Mouse (Mus musculus): Measurements from ENCODE around the gene Itga2. TPM values are rescaled to one million over a fixed set of nuclear protein-coding genes. Genes with fewer than 3 reads are reported as not detected.
A peak's percentile ranks its signal among the peaks of the same experiment; 100 is the strongest.

Gene Itga2
- polyA plus RNA-seq, 1 experiment from 2014 or later = 0.68 TPM

DNA sequence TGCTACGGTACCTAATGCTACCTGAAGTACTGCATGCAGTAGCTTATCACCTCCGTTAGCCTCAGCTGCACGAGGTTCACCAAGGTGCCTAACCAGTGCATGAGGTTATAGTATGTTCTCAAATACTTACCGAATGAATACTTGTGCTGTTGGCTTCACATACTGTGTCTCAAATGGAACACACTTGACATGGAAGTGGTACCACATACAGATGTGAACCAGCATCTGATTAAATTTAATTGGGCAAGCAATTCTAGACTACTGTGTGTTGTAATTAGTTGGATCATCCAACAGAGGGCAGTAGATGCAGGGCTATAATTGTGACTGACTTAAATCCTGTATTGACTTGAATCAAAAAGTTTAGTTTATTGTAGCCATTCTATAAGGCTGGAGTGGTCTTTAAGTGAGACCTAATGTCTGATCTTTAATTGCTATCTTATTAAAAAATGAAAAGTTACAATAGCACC is 100.5 kb downstream of the Itga2 start:
- no peak overlapping the region for H3K4me2 ChIP-seq (ENCODE audit: low read depth, severe bottlenecking)
- no peak overlapping the region for H3K27ac ChIP-seq (replicated peaks; ENCODE audit: low read depth, low read length)
- no peak overlapping the region for H3K4me3 ChIP-seq (ENCODE audit: low read depth, low read length)
- no peak overlapping the region for H3K9ac ChIP-seq (ENCODE audit: low read length)
- DNase-seq (ENCODE audit: low spot score) (no peak), ATAC-seq (ENCODE audit: insufficient number of reproducible peaks, low FRiP score, low TSS enrichment, low read depth) (peak; percentile 56)
- H3K27me3 ChIP-seq (ENCODE audit: control insufficient read depth, insufficient read depth, low read length) = no peaks in the 10 kb centered on the region
- 82% methylated on average over 4 of the region's 4 CpGs for WGBS
- no peaks in the 10 kb centered on the region for H3K36me3 ChIP-seq (ENCODE audit: control insufficient read depth, insufficient read depth, low read length)
- H3K9me3 ChIP-seq (ENCODE audit: control insufficient read depth, low read length) = no peaks in the 10 kb centered on the region
- H3K4me1 ChIP-seq (ENCODE audit: control insufficient read depth, insufficient read depth, low read length) = no peaks in the 10 kb centered on the region

DNA sequence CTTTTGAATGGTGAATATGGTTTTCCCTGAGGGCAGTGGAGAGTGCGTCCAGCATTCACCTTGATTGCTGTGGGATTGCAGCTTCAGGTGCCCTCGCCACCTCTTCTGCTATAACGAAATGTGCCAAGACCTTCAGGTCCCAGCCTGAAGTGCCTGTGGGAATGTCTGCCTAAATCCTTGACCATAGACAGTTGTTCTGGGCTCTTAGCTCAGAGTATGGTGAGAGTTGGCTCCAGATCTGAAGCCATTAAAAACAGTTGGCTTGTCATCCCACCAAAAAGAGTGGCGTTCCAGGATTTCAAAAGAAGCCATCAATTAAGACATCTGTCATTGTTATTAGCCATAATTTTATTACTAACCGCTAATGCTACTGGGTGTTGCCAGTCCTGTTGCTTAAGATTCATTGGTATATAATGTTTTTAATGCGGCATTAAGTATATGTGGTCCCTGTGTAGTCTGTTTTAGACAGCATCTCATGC is 106.5 kb downstream of the Itga2 start:
- Histone ChIP-seq H3K9ac (ENCODE audit: low read length) (no peak overlapping the region), H3K36me3 (ENCODE audit: control insufficient read depth, insufficient read depth, low read length) (no peaks in the 10 kb centered on the region; the same call in 1 of the 2 replicates), H3K4me3 (ENCODE audit: low read depth, low read length) (no peak overlapping the region), H3K9me3 (ENCODE audit: control insufficient read depth, low read length) (no peaks in the 10 kb centered on the region), H3K4me1 (ENCODE audit: control insufficient read depth, insufficient read depth, low read length) (no peaks in the 10 kb centered on the region), H3K27me3 (ENCODE audit: control insufficient read depth, insufficient read depth, low read length) (no peaks in the 10 kb centered on the region), H3K27ac (replicated peaks; ENCODE audit: low read depth, low read length) (no peak overlapping the region), H3K4me2 (ENCODE audit: low read depth, severe bottlenecking) (no peak overlapping the region)
- WGBS = 95% methylated on average over 6 of the region's 6 CpGs
- DNase-seq (ENCODE audit: low spot score) = no peak
- ATAC-seq (ENCODE audit: insufficient number of reproducible peaks, low FRiP score, low TSS enrichment, low read depth) = no peak

GRCm38 (mm10) chr13:114822871-114823270 is 109.0 kb downstream of the Itga2 start:
- Histone ChIP-seq H3K4me2 (ENCODE audit: low read depth, severe bottlenecking) (no peak overlapping the region), H3K9me3 (ENCODE audit: control insufficient read depth, low read length) (no peaks in the 10 kb centered on the region), H3K9ac (ENCODE audit: low read length) (no peak overlapping the region), H3K4me3 (ENCODE audit: low read depth, low read length) (no peak overlapping the region), H3K27ac (replicated peaks; ENCODE audit: low read depth, low read length) (no peak overlapping the region), H3K4me1 (ENCODE audit: control insufficient read depth, insufficient read depth, low read length) (no peaks in the 10 kb centered on the region), H3K36me3 (ENCODE audit: control insufficient read depth, insufficient read depth, low read length) (no peaks in the 10 kb centered on the region; the same call in 1 of the 2 replicates), H3K27me3 (ENCODE audit: control insufficient read depth, insufficient read depth, low read length) (no peaks in the 10 kb centered on the region)
- DNase-seq (ENCODE audit: low spot score) = no peak
- 98% methylated on average over 2 of the region's 2 CpGs for WGBS
- no peak for ATAC-seq (ENCODE audit: insufficient number of reproducible peaks, low FRiP score, low TSS enrichment, low read depth)

DNA sequence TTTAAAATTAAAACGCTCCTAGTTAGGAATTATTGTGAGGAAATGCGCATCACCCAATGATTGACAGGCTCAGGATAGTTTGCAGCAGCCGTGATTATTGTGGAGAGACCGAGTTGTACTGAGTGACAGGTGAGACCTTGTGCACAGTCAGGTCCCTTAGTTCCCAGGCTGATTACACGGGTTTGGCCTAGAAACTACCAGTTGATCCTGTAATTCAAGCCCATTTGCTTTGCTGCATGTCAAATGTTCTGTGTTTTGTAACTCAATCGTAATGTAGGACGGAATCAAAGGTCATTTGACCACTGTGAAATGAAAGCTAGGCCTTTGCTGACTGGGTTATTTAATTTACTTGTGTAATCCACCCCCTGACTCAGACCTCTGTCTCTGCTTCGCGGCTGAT is 113.4 kb downstream of the Itga2 start:
- WGBS = 35% methylated on average over 9 of the region's 9 CpGs
- DNase-seq (ENCODE audit: low spot score) (peak; percentile 28), ATAC-seq (ENCODE audit: insufficient number of reproducible peaks, low FRiP score, low TSS enrichment, low read depth) (peak; percentile 16; the same call in 1 of the 2 replicates)
- Histone ChIP-seq H3K36me3 (ENCODE audit: control insufficient read depth, insufficient read depth, low read length) (no peaks in the 10 kb centered on the region; the same call in 1 of the 2 replicates), H3K9ac (ENCODE audit: low read length) (peak overlapping the region; percentile 60), H3K27ac (replicated peaks; ENCODE audit: low read depth, low read length) (no peak overlapping the region), H3K27me3 (ENCODE audit: control insufficient read depth, insufficient read depth, low read length) (no peaks in the 10 kb centered on the region), H3K4me2 (ENCODE audit: low read depth, severe bottlenecking) (peak overlapping the region; percentile 56), H3K4me1 (ENCODE audit: control insufficient read depth, insufficient read depth, low read length) (no peaks in the 10 kb centered on the region), H3K9me3 (ENCODE audit: control insufficient read depth, low read length) (no peaks in the 10 kb centered on the region), H3K4me3 (ENCODE audit: low read depth, low read length) (peak overlapping the region; percentile 73)

DNA sequence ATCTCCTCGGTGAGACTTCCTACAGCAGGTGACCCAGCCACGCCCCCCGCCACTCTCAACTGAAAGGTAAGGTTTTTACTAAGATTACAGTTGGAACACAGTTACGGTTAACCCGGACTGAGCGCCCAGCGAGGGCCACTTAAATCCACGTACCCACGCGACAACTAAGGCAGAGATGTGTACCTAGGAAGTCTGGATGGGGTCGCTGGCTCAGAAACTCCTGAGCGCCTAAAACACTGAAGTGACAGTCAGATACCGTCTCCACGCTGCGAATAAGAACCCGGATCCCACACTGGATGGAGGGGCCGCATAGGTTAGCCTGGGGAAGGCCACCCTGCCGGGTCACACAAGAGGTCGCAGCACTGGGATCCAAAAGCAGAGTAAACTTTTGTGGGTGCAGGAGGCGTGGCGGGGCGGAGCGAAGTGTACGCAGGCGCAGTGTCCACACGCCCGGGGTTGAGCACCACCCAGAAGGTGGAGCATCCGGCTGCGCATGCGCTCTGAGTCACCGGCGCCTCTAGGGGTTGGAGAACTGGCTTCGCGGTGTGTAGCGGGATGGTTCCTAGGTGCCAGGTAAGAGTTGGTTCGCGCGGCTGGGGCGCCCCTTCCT is 114.0 kb downstream of the Itga2 start, which contains the start of gene Mocs2:
Gene Mocs2, plus strand, starts transcription at position 486 of the 610 bp plus-strand sequence.
- DNase-seq (ENCODE audit: low spot score) = peak; percentile 96
- Histone ChIP-seq H3K9me3 (ENCODE audit: control insufficient read depth, low read length) (no peaks in the 10 kb centered on the region), H3K27me3 (ENCODE audit: control insufficient read depth, insufficient read depth, low read length) (no peaks in the 10 kb centered on the region), H3K4me2 (ENCODE audit: low read depth, severe bottlenecking) (peak within 1 kb of the TSS; percentile 56), H3K4me3 (ENCODE audit: low read depth, low read length) (peak within 1 kb of the TSS; percentile 73), H3K36me3 (ENCODE audit: control insufficient read depth, insufficient read depth, low read length) (no peaks in the 10 kb centered on the region; the same call in 1 of the 2 replicates), H3K9ac (ENCODE audit: low read length) (peak within 1 kb of the TSS; percentile 60), H3K27ac (replicated peaks; ENCODE audit: low read depth, low read length) (no peak within 1 kb of the TSS), H3K4me1 (ENCODE audit: control insufficient read depth, insufficient read depth, low read length) (no peaks in the 10 kb centered on the region)
- WGBS = under 1% methylated on average over 39 of the region's 39 CpGs
- ATAC-seq (ENCODE audit: insufficient number of reproducible peaks, low FRiP score, low TSS enrichment, low read depth) = peak; percentile 98

DNA sequence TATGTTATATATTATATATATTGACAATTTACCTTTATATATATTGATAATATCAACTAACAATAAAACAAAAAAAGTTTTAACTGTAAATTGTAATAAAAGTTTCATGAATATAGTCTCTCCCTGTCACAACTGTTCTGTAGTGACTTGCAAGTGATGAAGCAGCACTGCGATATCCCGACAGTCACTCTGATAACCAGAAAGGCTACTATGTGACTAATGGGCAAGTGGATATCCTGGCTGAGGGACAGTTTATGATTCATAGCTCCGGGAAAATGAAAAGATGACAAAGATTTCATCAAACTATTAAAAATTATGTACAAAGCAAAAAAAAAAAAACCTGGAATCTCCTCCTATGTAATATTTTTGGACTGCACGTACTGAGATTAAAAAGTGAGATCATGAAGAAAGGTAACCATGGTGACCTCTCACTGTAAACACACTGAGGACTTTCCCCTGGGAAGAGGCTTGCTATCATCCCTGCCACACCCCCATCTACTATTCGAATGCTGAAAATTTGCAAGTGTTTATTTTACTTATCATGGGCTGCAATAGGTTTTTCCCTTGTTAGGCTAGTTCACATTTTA is 122.2 kb downstream of the Itga2 start:
- H3K27ac ChIP-seq (replicated peaks; ENCODE audit: low read depth, low read length) = no peak overlapping the region
- DNase-seq (ENCODE audit: low spot score) (no peak), ATAC-seq (ENCODE audit: insufficient number of reproducible peaks, low FRiP score, low TSS enrichment, low read depth) (no peak)
- H3K9me3 ChIP-seq (ENCODE audit: control insufficient read depth, low read length) = no peaks in the 10 kb centered on the region
- no peak overlapping the region for H3K4me3 ChIP-seq (ENCODE audit: low read depth, low read length)
- H3K4me1 ChIP-seq (ENCODE audit: control insufficient read depth, insufficient read depth, low read length) = no peaks in the 10 kb centered on the region
- 89% methylated on average over 5 of the region's 5 CpGs for WGBS
- H3K4me2 ChIP-seq (ENCODE audit: low read depth, severe bottlenecking) = no peak overlapping the region
- no peaks in the 10 kb centered on the region for H3K27me3 ChIP-seq (ENCODE audit: control insufficient read depth, insufficient read depth, low read length)
- no peaks in the 10 kb centered on the region for H3K36me3 ChIP-seq (ENCODE audit: control insufficient read depth, insufficient read depth, low read length)
- no peak overlapping the region for H3K9ac ChIP-seq (ENCODE audit: low read length)

- H3K4me3 ChIP-seq (ENCODE audit: low read depth, low read length) = no peak overlapping the region
- H3K4me2 ChIP-seq (ENCODE audit: low read depth, severe bottlenecking) = no peak overlapping the region
- H3K4me1 ChIP-seq (ENCODE audit: control insufficient read depth, insufficient read depth, low read length) = no peaks in the 10 kb centered on the region
- DNase-seq (ENCODE audit: low spot score) (no peak), ATAC-seq (ENCODE audit: insufficient number of reproducible peaks, low FRiP score, low TSS enrichment, low read depth) (no peak)
- no peaks in the 10 kb centered on the region for H3K36me3 ChIP-seq (ENCODE audit: control insufficient read depth, insufficient read depth, low read length)
- H3K9ac ChIP-seq (ENCODE audit: low read length) = no peak overlapping the region
- H3K9me3 ChIP-seq (ENCODE audit: control insufficient read depth, low read length) = no peaks in the 10 kb centered on the region
- no peak overlapping the region for H3K27ac ChIP-seq (replicated peaks; ENCODE audit: low read depth, low read length)
- WGBS = 93% methylated on average over 2 of the region's 2 CpGs
- H3K27me3 ChIP-seq (ENCODE audit: control insufficient read depth, insufficient read depth, low read length) = no peaks in the 10 kb centered on the region
Observed at GRCm38 (mm10) chr13:114802971-114803370, 128.9 kb downstream of the Itga2 start.

DNA sequence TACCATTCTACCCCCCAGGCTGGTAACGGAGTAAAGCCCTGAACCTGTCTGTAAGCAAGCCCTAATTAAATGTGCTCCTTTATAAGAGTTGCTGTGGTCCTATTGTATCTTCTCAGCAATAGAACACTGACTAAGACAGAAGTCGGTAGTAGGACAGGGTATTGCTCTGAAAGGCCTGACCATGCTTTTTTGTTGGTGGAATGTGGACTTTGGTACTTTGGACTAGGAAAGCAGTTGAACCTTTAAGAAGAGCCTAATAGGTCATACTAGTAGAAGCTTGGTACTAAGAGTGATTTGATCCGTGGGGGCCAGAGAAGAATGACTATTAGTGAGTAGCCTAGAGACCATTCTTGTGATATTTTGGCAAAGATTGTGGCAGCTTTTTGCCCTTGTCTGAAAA is 130.0 kb downstream of the Itga2 start:
- Histone ChIP-seq H3K4me3 (ENCODE audit: low read depth, low read length) (no peak overlapping the region), H3K4me1 (ENCODE audit: control insufficient read depth, insufficient read depth, low read length) (no peaks in the 10 kb centered on the region), H3K36me3 (ENCODE audit: control insufficient read depth, insufficient read depth, low read length) (no peaks in the 10 kb centered on the region), H3K27ac (replicated peaks; ENCODE audit: low read depth, low read length) (no peak overlapping the region), H3K4me2 (ENCODE audit: low read depth, severe bottlenecking) (no peak overlapping the region), H3K9ac (ENCODE audit: low read length) (no peak overlapping the region), H3K9me3 (ENCODE audit: control insufficient read depth, low read length) (no peaks in the 10 kb centered on the region), H3K27me3 (ENCODE audit: control insufficient read depth, insufficient read depth, low read length) (no peaks in the 10 kb centered on the region)
- no peak for DNase-seq (ENCODE audit: low spot score)
- WGBS = 88% methylated on average over 3 of the region's 3 CpGs
- no peak for ATAC-seq (ENCODE audit: insufficient number of reproducible peaks, low FRiP score, low TSS enrichment, low read depth)

All from limb, embryonic 11.5 days (tissue).